Mouse (Mus musculus): ENCODE measurements around the gene Bcl7c.
A peak's percentile ranks its signal among the peaks of the same experiment; 100 is the strongest.
"Not testable (repeated sequence)": the region's sequence is repeated elsewhere in the genome, so short reads cannot be mapped to it uniquely, and the experiment has no call there.

Bcl7c gene

DNA sequence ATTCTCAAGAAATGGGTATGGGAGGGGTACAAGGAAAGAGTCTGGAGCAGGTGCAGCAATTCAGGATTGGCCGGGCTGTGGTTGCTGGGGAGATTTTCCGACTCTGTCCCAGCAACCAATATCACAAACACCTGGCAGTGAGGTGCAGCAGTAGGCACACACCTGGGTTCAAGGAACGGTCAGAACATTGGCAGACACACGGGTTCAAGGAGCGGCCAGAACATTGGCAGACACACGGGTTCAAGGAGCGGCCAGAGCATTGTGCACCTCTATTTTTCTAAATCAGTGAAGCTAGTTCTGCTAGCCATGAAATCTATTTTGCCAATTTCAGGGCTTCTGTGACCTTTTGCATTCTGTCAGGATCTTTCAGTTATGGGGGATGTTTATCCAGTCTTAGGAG is 61.2 kb downstream of the Bcl7c start:
- DNase-seq (ENCODE audit: low read depth, low spot score) = not testable (repeated sequence)

- DNase-seq (ENCODE audit: low read depth, low spot score) = no peak
These were observed 62.4 kb downstream of the Bcl7c start for GRCm38 (mm10) chr7:127646363-127646762.

- no peak for DNase-seq (ENCODE audit: low read depth, low spot score)
These were observed 66.5 kb downstream of the Bcl7c start for GRCm38 (mm10) chr7:127642254-127642653.

GRCm38 (mm10) chr7:127641260-127641659 is 67.5 kb downstream of the Bcl7c start:
- peak; percentile 13 for DNase-seq (ENCODE audit: low read depth, low spot score)

DNA sequence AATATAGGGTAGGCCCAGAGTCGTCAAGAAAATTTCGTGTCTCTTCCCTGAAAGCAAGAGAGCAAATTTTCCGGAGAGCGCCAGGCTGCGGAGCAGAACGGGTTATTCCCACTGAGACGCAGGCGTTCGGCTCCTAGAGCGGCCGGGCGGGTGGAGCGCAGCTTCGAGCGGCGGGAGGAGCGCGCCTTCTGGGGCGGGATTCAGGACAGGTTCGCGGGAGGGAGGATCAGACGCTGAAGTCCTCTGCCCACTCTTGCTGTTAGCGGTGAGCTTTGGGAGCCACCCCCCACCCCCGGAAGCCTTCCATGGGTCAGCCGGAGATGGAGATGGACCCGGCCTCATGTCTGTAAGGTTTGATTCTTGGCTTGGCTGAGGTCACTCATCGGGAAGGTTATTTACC is 71.8 kb downstream of the Bcl7c start:
- DNase-seq (ENCODE audit: low read depth, low spot score) = peak; percentile 39

DNA sequence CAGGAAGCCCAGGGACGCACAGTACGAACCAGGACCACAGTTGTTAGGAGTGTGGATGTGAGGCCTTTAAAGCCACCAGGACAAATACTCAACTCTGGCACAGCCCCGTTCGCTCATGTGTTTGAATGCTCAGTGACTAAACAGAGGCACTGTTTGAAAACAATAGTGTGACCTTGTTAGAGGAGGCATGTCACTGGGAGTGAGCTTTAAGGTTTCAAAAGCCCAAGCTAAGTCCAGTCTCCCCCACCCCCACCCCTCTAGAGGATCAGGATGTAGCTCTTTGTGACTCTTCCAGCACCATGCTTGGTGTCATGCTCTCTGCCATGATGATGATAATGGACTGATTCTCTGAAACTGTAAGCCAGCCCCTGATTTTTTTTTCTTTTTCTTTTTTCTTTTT is 77.3 kb downstream of the Bcl7c start:
- no peak for DNase-seq (ENCODE audit: low read depth, low spot score)

- no peak for DNase-seq (ENCODE audit: low read depth, low spot score)
These were observed 80.1 kb downstream of the Bcl7c start for GRCm38 (mm10) chr7:127628646-127629045.

DNA sequence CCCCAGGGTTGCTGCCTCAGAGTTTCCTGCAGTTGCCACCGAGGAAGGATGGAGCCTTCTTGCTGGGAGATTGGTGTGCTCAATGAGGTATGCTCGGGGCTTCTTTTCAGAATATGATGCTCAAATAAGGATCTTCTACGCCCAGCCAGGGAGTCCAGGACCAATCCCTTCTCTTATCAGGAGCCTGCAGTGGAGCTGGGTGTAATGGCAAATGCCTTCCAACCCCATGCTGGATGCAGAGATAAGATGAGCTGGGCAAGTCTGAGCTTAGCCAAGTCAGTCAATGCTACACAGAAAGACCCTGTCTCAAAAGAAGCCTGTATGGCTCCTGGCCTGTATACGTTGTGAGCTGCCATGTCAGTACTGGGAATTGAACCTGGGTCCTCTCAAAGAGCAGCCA is 82.3 kb downstream of the Bcl7c start:
- DNase-seq (ENCODE audit: low read depth, low spot score) = no peak

GRCm38 (mm10) chr7:127626039-127626438 is 82.7 kb downstream of the Bcl7c start:
- no peak for DNase-seq (ENCODE audit: low read depth, low spot score)

GRCm38 (mm10) chr7:127618402-127618801 is 90.3 kb downstream of the Bcl7c start:
- DNase-seq (ENCODE audit: low read depth, low spot score) = not testable (repeated sequence)

DNA sequence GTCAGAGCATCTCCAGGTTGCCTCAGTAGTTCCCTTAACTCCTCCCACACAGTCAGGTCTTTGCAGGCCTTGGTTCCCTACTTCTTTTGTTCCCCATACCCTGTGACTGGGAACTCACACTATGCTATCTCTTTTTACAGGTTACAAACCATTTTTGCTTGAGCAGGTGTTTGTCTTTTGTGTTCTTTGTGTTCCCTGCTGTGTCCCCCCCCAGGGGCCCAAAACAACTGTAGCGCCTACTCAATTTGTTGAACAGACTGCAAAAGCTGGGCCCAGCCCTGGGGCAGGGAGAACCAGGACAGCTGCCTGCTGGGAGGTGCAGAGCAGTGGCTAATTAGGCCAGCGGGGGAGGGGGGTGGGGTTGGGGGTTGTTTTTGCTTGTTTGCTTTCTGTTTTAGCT is 90.8 kb downstream of the Bcl7c start:
- DNase-seq (ENCODE audit: low read depth, low spot score) = no peak

GRCm38 (mm10) chr7:127616881-127617280 is 91.9 kb downstream of the Bcl7c start:
- no peak for DNase-seq (ENCODE audit: low read depth, low spot score)

DNA sequence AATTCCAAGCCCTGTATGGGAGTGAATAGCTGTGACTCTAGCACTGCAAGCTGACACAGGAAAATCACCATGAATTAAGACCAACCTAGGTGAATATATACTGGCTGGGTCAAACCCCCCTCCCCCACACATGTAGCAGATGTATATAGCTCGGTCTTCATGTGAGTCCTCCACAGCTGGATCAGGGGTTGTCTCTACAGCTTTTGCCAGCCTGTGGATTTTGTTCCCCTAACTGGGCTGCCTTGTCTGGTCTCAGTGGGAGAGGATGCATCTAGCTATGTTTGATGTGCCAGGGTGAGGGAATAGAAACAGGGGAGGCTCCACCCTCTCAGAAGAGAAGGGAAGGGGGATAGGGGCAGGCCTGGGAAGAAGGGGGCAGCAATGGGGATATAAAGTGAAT is 92.4 kb downstream of the Bcl7c start:
- no peak for DNase-seq (ENCODE audit: low read depth, low spot score)

- DNase-seq (ENCODE audit: low read depth, low spot score) = peak; percentile 43
These were observed 93.6 kb downstream of the Bcl7c start, which contains the start of gene Zfp629 for GRCm38 (mm10) chr7:127614891-127615843. Gene Zfp629 (minus strand): TSS chr7:127615797.

DNA sequence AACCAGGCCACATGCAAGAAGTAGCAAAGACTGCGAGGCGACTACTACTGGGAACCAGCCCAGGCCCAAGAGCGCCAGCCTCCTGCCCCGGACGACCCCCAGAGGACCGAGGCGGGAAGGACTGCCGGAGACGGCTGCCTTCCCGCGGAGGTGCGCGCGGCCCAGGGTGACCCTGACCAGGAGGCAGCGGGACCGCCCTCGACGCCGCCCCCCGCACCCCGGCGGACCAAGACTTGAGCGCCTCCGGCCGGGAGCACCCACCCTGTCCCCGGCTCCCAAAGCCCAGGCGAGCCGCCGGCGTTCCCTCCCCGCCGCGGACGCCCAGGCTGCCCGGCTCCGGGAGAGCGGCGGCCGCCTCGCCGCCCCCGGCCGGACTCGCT is 94.2 kb downstream of the Bcl7c start:
- no peak for DNase-seq (ENCODE audit: low read depth, low spot score)

DNA sequence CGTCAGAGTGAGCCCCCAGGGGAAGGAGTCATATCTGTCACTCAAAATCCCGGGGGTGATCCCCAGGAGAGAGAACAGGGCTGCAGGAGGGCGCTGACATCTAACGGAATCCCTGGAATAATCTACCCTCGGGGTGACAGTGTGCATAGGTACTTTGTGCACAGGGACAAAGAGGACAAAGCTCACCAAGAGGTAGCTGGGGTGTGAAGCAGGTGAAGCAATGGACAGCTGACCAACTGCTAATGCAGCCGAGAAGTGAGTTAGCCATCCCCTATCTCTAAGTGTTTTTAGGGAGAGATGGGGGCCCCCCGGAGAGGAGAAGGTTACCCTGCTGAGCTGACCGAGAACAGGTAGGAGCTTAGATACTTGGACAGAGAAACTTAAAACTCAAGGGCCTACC is 94.6 kb downstream of the Bcl7c start:
- DNase-seq (ENCODE audit: low read depth, low spot score) = no peak

GRCm38 (mm10) chr7:127613501-127613900 is 95.2 kb downstream of the Bcl7c start:
- DNase-seq (ENCODE audit: low read depth, low spot score) = no peak

DNA sequence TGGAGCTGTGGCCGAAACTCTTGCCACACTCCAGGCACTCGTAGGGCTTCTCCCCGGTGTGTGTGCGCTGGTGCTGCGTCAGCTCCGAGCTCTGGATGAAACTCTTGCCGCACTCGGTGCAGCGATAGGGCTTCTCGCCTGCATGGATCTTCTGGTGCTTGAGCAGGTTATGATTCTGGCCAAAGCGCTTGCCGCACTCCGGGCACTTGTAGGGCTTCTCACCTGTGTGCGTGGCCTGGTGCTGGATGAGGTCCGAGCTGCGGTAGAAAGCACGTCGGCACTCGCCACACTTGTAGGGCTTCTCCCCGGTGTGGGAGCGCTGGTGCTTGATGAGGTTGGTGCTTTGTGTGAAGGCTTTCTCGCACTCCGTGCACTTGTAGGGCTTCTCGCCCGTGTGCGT is 97.2 kb downstream of the Bcl7c start:
- DNase-seq (ENCODE audit: low read depth, low spot score) = no peak

All from skeletal muscle tissue, adult 2 months (tissue).